Mouse (Mus musculus) liver, embryonic 14.5 days (tissue): ENCODE data around the gene Pramef12.

Experiments
- CTCF ChIP-seq: IDR thresholded peaks from 2 replicates; pipeline ENCODE4 v1.5.1; 2016; ENCODE audit warnings: antibody characterized with exemption, low read depth, control low read depth
- EP300 ChIP-seq: IDR thresholded peaks from 2 replicates; pipeline ENCODE4 v1.6.1; 2016; ENCODE audit warnings: antibody characterized with exemption, low read depth

- TF ChIP-seq CTCF (no peak), EP300 (no peak)
These were observed 2.0 kb downstream of the Pramef12 start for GRCm38 (mm10) chr4:144406261-144406660.
